Mouse (Mus musculus): ENCODE measurements at regions not wholly inside any gene's neighbourhood (a gene's known extent, or its start where the extent isn't known, plus 50 kb on each side); places are given as distances from the start of the nearest gene placed in this dataset.

DNA sequence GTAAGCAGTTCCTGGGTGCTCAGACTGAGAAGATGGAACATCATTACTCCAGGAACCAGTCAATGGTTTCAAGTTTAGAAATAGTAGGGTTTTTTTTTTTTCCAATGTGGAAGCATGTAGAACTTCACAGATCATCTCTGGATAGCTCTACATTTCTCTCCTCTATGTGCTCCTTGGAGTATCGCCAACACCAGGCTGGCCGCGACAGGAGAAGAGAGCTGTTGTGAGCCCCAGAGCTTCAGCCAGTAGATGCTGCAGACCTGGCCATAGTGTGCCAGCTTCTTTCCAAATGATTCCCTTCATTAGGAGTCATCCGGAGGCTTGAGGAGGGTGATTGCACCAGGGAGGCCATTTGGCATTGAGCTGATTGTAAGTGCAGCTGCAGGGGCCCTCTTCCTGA, 322.6 kb upstream of the Thsd7b start:
- DNase-seq, result no peak

GRCm38 (mm10) chr1:128914811-128915210, 322.7 kb upstream of the Cxcr4 start:
- no peak for DNase-seq

GRCm38 (mm10) chr1:128912532-128912931, 320.4 kb upstream of the Cxcr4 start:
- no peak for DNase-seq

- no peak for DNase-seq
Measured at GRCm38 (mm10) chr1:128907566-128907965, 315.5 kb upstream of the Cxcr4 start.

DNA sequence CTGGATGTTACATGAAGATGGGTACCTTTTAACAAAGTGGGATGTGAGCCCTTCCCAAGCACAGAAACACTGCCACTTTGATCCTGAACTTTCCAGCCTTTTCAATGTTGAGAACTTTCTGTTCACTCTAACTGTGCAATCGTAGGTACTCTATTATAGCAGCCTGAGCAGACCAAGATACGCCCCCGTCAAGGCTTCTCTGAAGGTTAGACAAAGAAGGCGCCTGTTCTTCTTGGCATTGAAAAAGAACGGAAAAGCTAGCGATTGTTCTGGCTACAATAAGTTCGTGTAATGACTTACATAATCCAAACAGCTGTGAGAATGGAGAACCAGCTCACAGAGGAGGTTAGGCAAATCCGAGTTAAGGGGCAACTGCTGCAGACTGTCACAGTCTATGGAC, 305.9 kb upstream of the Cxcr4 start:
- peak; percentile 21 for DNase-seq

GRCm38 (mm10) chr1:128894546-128894945, 302.5 kb upstream of the Cxcr4 start:
- DNase-seq, result no peak

DNA sequence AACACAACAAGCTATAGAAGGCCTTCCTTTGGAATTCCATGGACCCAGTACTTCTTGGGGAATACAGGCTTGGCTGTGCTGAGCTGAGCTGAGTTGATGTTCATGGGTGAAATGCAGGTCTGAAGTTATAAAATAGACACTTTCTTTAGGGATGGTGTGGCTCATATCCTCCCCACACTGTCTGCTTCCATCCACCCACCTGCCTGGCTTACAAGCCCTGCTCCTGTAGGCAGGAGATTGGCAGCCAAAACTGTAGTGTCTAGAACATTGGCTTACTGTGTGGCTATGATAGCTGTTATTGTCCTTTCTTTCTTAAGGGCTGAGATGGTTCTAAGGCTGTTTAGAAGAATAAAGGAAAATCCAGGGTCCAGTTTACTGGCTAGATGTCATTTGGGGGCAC, 286.2 kb upstream of the Cxcr4 start:
- DNase-seq, result peak; percentile 59

DNA sequence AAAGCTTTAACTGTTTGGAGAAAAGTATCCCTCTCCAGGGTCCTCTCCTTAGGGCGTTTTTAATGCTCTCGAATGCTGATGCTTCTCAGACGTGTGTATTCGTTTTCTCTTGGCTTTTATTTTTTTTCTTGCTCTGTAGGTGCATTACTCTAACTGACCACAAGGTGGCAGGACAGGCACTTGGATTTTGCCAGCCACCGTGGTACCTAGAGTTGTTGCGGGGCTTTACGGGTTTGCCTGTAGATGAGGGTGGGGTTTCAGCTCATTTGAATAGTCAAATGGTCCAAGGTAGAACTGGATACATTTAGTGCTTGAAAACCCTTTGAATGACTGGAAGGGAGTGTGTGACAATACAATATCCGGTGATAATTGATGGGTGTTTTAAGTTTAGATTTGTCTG, 283.2 kb upstream of the Cxcr4 start:
- peak; percentile 40 for DNase-seq

DNA sequence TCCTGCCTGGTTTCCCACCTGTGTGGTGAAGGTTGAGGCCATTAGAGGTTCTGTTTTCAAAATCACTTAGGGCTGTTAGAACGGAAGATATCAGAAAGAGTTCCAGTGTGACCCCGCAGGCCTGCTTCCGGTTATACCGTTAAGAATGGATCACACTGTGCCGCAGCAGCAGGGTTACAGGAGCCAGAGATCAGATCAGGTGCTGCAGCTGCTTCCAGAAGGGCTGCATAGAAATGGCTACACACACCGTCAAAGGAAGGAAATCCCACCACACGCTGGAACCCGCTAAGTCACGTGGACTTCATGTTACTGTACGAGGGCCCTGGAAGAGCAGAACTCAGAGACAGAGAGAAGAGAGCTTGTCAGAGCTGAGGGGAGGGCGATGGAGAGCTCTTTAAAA, 282.1 kb upstream of the Cxcr4 start:
- DNase-seq, result no peak

DNA sequence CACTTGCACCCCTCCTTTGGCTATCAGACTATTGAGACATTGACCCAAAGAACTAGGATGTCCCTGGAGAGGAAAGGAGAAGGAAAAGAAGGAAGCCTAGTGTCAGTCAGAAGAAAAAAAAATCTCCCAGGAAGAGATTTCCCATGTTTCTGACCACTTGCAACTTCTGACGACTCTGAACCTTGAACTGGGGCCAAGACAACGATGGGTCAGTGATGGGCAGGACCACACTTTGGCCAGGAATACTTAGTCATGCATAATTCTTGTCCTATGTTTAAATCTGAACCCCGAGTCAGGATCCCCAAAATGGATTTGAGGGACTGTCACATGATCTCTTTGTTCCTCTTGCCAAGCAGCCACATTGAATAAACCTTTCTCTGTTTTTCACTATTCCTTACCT, 276.7 kb upstream of the Cxcr4 start:
- no peak for DNase-seq

DNA sequence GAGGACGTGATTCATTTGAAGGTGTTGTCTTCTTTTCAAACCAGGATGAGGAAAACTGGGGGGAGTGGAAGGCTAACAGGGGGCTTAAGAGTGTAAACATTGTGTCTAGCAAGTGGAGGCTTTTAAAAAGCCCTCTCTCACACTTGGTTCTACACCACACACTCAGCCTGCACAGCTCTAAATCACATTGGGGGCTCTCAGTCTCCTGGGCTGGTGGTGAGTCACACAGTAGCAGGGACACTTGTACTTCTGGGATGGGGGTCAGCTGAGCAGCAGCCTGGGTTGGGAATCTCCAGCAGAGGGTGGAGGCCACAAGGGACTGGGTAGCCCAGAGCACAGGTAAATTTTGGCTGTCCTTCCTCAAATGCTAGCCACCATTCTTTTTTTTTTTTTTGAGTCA, 268.4 kb upstream of the Cxcr4 start:
- no peak for DNase-seq

DNA sequence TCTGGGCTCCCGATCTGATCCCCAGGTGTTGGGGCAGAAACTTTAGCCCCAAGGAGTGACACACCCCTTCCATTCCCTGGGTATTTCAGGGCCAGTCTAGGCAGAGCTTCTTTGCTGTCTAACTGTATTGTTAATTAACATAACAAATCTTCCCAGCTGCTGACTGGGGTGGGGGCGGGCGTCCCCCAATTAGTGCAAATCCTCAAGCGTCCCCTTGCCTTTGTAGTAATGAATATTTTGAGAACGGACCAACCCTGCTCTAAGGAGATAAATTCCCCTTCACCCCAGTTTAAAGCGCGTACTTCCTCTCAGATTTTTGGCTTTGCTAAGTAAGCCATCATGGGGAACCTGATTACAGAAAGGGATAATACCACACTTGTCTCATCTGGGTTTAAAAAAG, 268.0 kb upstream of the Cxcr4 start:
- no peak for DNase-seq

DNA sequence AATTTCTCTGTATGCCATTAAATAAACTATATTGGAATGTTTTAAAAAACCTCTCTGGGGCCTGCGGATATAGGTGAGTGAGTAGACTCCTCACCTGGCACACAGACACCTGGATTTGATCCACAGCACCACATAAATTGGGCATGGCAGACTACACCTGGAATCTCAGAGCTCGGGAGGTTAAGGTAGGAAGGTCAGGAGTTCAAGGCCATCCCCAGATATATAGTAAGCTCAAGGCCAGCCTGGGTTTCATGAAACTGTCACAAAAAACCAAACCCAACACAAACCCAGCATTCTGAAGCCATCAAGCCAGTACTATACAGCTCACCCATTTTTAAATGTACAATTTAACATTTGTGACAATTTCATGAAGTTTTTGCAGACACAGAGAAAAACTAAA, 266.6 kb upstream of the Cxcr4 start:
- DNase-seq, result no peak

DNA sequence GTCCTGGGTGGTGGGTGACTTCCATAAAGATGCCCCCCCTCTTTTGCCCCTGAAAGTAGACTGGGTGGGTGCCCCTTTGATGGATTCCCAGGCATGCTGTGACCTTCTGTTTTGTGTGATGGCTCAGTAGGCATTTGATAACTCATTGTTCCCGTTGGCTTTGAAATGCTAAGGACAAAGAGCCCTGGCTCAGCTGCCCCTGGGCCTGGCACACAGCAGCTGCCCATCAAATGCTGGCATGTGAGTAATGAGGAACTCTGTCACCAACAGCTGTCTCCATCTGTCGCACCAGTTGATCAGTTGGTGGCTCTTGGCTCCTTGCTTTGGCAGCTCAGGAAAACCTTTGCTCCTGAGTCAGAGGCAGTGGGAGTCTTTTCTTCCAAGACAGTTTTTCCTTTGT, 264.8 kb upstream of the Cxcr4 start:
- DNase-seq, result no peak

DNA sequence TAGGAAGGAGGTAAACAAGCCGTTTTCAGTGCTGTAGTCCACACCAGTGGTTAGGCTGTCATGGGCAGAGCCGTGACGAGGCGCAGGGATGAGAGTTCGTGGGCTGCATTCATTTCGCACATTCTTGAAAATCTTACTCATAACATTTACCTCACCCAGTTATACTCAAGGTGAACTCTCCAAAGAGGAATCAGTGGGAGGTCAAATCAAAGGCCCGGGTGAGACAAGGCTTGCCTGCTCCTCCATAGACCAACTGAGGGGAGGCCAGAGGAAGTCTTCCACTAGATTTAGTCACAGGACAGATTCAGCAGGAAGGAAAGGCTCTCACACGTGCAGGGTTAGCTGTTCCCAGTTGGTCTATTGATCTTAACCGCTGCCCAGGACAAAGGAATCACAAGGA, 262.6 kb upstream of the Cxcr4 start:
- DNase-seq, result no peak

- DNase-seq, result no peak
Measured at GRCm38 (mm10) chr1:128853286-128853685, 261.2 kb upstream of the Cxcr4 start.

- DNase-seq, result no peak
Measured at GRCm38 (mm10) chr1:128837361-128837760, 245.3 kb upstream of the Cxcr4 start.

- no peak for DNase-seq
Measured at GRCm38 (mm10) chr1:128835510-128835909, 243.4 kb upstream of the Cxcr4 start.

- no peak for DNase-seq
Measured at GRCm38 (mm10) chr1:128833096-128833715, 241.1 kb upstream of the Cxcr4 start.

DNA sequence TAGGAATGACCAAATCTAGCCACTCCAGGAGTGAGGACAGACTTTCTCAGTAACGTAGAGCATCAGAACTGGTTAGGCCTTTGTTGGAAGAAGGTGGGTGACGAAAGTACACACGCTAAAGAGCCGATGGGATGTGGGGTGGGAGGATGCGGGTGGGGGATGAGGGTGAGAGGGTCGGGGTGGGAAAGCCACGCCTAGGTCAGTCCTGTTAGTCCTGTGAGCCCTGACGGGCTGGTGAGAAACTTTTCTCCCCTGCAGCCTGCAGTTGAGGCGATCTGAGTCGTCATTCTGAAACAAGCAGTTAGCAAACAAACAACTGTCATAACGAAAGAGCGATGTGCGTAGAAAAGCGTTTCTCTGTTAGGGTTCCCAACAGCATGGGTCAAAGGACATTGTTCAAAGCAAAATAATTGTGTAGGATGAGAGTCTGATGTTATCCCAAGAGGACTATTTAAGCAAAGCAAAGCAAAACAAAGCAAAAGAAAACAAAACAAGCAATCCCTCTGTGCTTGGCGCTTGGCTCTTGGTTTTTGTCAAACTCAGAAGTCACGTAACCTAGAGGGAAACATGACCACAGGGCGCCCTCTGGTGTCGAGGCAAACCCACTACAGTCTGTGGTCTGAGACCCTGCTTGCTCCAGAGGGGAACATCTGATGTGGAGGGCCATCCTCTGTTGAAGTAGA, 240.2 kb upstream of the Cxcr4 start:
- DNase-seq, result peak; percentile 51

- no peak for DNase-seq
Measured at GRCm38 (mm10) chr1:128830671-128831240, 238.7 kb upstream of the Cxcr4 start.

- no peak for DNase-seq
Measured at GRCm38 (mm10) chr1:128829536-128829935, 237.4 kb upstream of the Cxcr4 start.

DNA sequence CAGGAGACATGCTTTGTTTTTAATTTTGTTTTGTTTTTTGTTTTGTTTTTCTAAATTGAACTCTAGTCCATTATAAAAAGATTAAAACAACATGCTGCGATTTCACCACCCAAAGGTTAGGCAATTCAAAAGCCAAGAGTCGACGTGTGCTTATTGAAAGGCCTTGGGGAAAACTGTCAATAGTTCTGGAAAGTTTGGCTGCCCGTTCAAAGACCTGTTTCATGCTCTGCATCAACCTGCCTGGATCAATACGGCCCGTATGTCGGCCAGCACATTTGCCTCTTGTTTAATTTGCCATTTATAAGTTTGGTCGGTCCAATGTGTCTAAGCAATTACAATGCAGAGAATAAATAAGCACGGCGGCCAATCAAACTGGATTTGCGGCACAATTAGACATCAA, 234.3 kb upstream of the Cxcr4 start:
- no peak for DNase-seq

- DNase-seq, result no peak
Measured at GRCm38 (mm10) chr1:128824916-128825683, 233.0 kb upstream of the Cxcr4 start.
